Mouse (Mus musculus): ENCODE measurements at regions not wholly inside any gene's neighbourhood (a gene's known extent, or its start where the extent isn't known, plus 50 kb on each side); places are given as distances from the start of the nearest gene placed in this dataset.
A peak's percentile ranks its signal among the peaks of the same experiment; 100 is the strongest.

GRCm38 (mm10) chr16:29147766-29148165 is 61.7 kb upstream of the Hrasls start:
- peak; percentile 93 for ATAC-seq (ENCODE audit: low TSS enrichment)

- no peak for ATAC-seq (ENCODE audit: low TSS enrichment)
These were observed 90.3 kb upstream of the Hrasls start for GRCm38 (mm10) chr16:29119217-29119616.

GRCm38 (mm10) chr16:29096791-29097190 is 112.7 kb upstream of the Hrasls start:
- ATAC-seq (ENCODE audit: low TSS enrichment) = no peak

GRCm38 (mm10) chr16:29065961-29066360 is 136.5 kb upstream of the Mb21d2 start:
- no peak for ATAC-seq (ENCODE audit: low TSS enrichment)

- no peak for ATAC-seq (ENCODE audit: low TSS enrichment)
These were observed 135.8 kb upstream of the Mb21d2 start for GRCm38 (mm10) chr16:29065097-29065785.

- ATAC-seq (ENCODE audit: low TSS enrichment) = no peak
These were observed 133.9 kb upstream of the Mb21d2 start for GRCm38 (mm10) chr16:29063377-29063776.

- no peak for ATAC-seq (ENCODE audit: low TSS enrichment)
These were observed 127.6 kb upstream of the Mb21d2 start for GRCm38 (mm10) chr16:29057076-29057475.

GRCm38 (mm10) chr16:29054423-29054822 is 125.0 kb upstream of the Mb21d2 start:
- ATAC-seq (ENCODE audit: low TSS enrichment) = no peak; the same call in 1 of the 2 replicates

GRCm38 (mm10) chr16:29046453-29046993 is 117.0 kb upstream of the Mb21d2 start:
- no peak for ATAC-seq (ENCODE audit: low TSS enrichment)

- peak; percentile 93 for ATAC-seq (ENCODE audit: low TSS enrichment)
These were observed 106.0 kb upstream of the Mb21d2 start for GRCm38 (mm10) chr16:29035523-29035922.

GRCm38 (mm10) chr16:29034053-29034794 is 104.8 kb upstream of the Mb21d2 start:
- no peak for ATAC-seq (ENCODE audit: low TSS enrichment)

GRCm38 (mm10) chr16:29033357-29033756 is 103.9 kb upstream of the Mb21d2 start:
- no peak for ATAC-seq (ENCODE audit: low TSS enrichment)

GRCm38 (mm10) chr16:29027856-29028255 is 98.4 kb upstream of the Mb21d2 start:
- no peak for ATAC-seq (ENCODE audit: low TSS enrichment)

GRCm38 (mm10) chr16:29001249-29001648 is 71.8 kb upstream of the Mb21d2 start:
- ATAC-seq (ENCODE audit: low TSS enrichment) = no peak

GRCm38 (mm10) chr16:28999641-29000040 is 70.2 kb upstream of the Mb21d2 start:
- ATAC-seq (ENCODE audit: low TSS enrichment) = no peak

- ATAC-seq (ENCODE audit: low TSS enrichment) = no peak
These were observed 67.2 kb upstream of the Mb21d2 start for GRCm38 (mm10) chr16:28996629-28997028.

- ATAC-seq (ENCODE audit: low TSS enrichment) = no peak
These were observed 61.2 kb upstream of the Mb21d2 start for GRCm38 (mm10) chr16:28990666-28991065.

GRCm38 (mm10) chr16:28984931-28985330 is 55.5 kb upstream of the Mb21d2 start:
- no peak for ATAC-seq (ENCODE audit: low TSS enrichment)

GRCm38 (mm10) chr16:28982901-28983300 is 53.4 kb upstream of the Mb21d2 start:
- ATAC-seq (ENCODE audit: low TSS enrichment) = peak; percentile 94
